Mouse (Mus musculus): Measurements from ENCODE around the gene Igfals.

DNA sequence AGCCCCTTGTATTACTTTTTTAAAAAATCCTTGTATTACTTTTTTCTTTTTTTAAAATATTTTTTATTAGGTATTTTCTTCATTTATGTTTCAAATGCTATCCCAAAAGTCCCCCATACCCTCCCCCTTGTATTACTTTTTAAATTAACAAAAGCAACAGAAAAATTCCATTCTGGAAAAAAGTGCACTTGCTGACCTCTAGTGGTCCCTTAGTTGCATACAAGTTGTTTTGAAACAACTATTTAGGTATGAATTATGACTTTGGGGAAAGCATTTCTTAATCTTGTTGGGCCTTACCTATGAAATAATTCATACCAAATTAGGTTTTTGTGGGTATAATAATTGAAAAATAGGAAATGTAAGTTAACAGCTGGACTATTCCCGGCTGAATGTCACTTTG is 48.3 kb upstream of the Igfals start:
- no peak for TF ChIP-seq POLR2A (IDR thresholded peaks at IDR 0.05; ENCODE audit: control insufficient read depth, extremely low read depth, insufficient read depth, low read length, poor library complexity)
- no peak for TF ChIP-seq CTCF (IDR thresholded peaks at IDR 0.05; ENCODE audit: borderline replicate concordance, control insufficient read depth, extremely low read depth, insufficient read depth, low read length, poor library complexity)
